Mouse (Mus musculus) midbrain, embryonic 15.5 days (tissue): ENCODE data around the gene Rapgef5. TPM values are rescaled to one million over a fixed set of nuclear protein-coding genes. Genes with fewer than 3 reads are reported as not detected.

Source experiments
- ATAC-seq: fragments of 200-750 bp; cut with Nextera tagmentation; replicated peaks from 2 replicates; pipeline ENCODE4 v1.8.0; 2017; ENCODE audit warnings: moderate TSS enrichment
- H3K27ac ChIP-seq: fragments of 300-500 bp; sonication (generic); 2 replicates; pipeline ENCODE4 v1.5.1; 2015; ENCODE audit warnings: mild to moderate bottlenecking, inconsistent platforms
- H3K27me3 ChIP-seq: fragments of 300-500 bp; sonication (generic); replicated peaks from 2 replicates; pipeline ENCODE4 v1.6.1; 2015; ENCODE audit warnings: inconsistent platforms
- H3K36me3 ChIP-seq: fragments of 300-500 bp; sonication (generic); replicated peaks from 2 replicates; pipeline ENCODE4 v1.6.1; 2015; ENCODE audit warnings: inconsistent platforms
- H3K4me1 ChIP-seq: fragments of 300-500 bp; sonication (generic); 2 replicates; pipeline ENCODE4 v1.6.1; 2015; ENCODE audit warnings: inconsistent platforms
- H3K4me2 ChIP-seq: fragments of 300-500 bp; sonication (generic); 2 replicates; pipeline ENCODE4 v1.6.1; 2015; ENCODE audit warnings: inconsistent platforms, mild to moderate bottlenecking, moderate library complexity
- H3K4me3 ChIP-seq: fragments of 300-500 bp; sonication (generic); 2 replicates; pipeline ENCODE4 v1.5.1; 2015; ENCODE audit warnings: mild to moderate bottlenecking, inconsistent platforms
- H3K9ac ChIP-seq: fragments of 300-500 bp; sonication (generic); 2 replicates; pipeline ENCODE4 v1.6.1; 2015; ENCODE audit warnings: mild to moderate bottlenecking, inconsistent platforms
- H3K9me3 ChIP-seq: fragments of 300-500 bp; sonication (generic); 2 replicates; pipeline ENCODE4 v1.6.1; 2016; ENCODE audit warnings: inconsistent platforms
- WGBS: fragments of 180-500 bp; shearing (Covaris S2); methylation state at CpG from one replicate; pipeline ENCODE4 v1.1.7; 2015; ENCODE audit warnings: mixed read lengths; 5-methylcytosine and 5-hydroxymethylcytosine counted together
- polyA plus RNA-seq: library from polyadenylated mRNA; unstranded; fragments of >200 nt; fragmentation: Nextera tagmentation; extraction: Ambion mirVana; gene quantifications from 2 replicates; pipeline ENCODE4 v1.2.1, GENCODE M21; 2015

The Rapgef5 gene
- polyA plus RNA-seq, 1 experiment from 2014 or later, result 46.3 TPM

- no peak for ATAC-seq
- Histone ChIP-seq H3K27me3 (no peaks in the 10 kb centered on the region), H3K9ac (no peak overlapping the region), H3K4me3 (no peak overlapping the region), H3K27ac (no peak overlapping the region), H3K4me2 (no peak overlapping the region), H3K36me3 (no peaks in the 10 kb centered on the region), H3K9me3 (no peaks in the 10 kb centered on the region), H3K4me1 (peaks cover 21% of the 10 kb centered on the region)
- WGBS, result 88% methylated on average over 3 of the region's 3 CpGs
These were observed 189.0 kb downstream of the Rapgef5 start for GRCm38 (mm10) chr12:117705308-117705707.

DNA sequence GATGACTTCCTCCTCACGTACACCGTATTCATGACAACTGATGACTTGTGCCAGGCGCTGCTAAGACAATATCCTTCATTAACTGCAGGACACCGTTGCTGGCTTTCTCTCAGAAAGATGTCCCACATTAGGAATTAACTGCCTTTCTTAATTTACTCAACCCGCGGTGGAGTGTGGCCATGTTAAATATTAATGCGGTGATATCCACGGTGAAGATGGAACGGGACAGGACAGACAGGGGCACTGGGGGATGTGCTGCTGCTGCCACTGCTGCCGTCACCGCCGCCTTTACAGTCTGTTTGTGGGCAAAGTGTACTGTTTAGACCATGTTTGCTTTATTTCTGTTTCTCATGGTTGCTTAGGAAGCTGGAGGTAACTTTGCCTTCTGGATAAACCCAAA, 193.0 kb downstream of the Rapgef5 start:
- H3K9ac ChIP-seq, result no peak overlapping the region; the same call in 1 of the 2 replicates

GRCm38 (mm10) chr12:117712474-117712873, 196.2 kb downstream of the Rapgef5 start:
- Histone ChIP-seq H3K4me2 (no peak overlapping the region), H3K27ac (0 out of 2 replicates have a peak overlapping the region, but pooled peaks have one; percentile 38), H3K4me1 (peaks cover 18% of the 10 kb centered on the region), H3K36me3 (no peaks in the 10 kb centered on the region), H3K9me3 (no peaks in the 10 kb centered on the region), H3K4me3 (no peak overlapping the region), H3K9ac (no peak overlapping the region), H3K27me3 (no peaks in the 10 kb centered on the region)
- 92% methylated on average over 6 of the region's 6 CpGs for WGBS
- ATAC-seq, result no peak

More for the DNA sequence above, 193.0 kb downstream of the Rapgef5 start:
- no peak overlapping the region for H3K4me3 ChIP-seq
- peak overlapping the region; percentile 6; the same call in 1 of the 2 replicates for H3K4me2 ChIP-seq
- H3K9me3 ChIP-seq, result no peaks in the 10 kb centered on the region
- H3K36me3 ChIP-seq, result no peaks in the 10 kb centered on the region
- peak overlapping the region; percentile 58; the same call in 1 of the 2 replicates for H3K27ac ChIP-seq
- 0 out of 2 replicates have a peak, but pooled peaks have one; percentile 44 for ATAC-seq
- H3K27me3 ChIP-seq, result no peaks in the 10 kb centered on the region
- WGBS, result 38% methylated on average over 12 of the region's 12 CpGs
- H3K4me1 ChIP-seq, result peaks cover 14% of the 10 kb centered on the region

DNA sequence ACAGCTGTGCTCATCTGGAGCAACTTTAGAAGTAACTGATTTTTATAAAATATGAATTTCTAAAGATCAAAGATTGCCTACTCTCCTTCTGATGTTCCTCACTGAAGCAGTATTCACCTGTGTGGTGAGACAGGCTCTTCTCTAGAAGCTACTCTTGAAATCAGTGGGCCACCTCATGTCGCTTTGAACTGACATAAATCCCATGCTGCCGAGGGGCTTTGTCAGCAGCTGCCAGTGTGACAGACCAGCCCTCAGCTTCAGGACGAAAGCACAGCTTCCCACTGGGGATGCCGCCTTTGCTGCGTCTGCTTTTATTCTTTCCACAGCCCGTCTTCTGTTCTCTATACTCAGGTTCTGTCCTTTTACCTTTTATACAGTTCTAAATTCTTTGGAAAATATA, 197.3 kb downstream of the Rapgef5 start:
- Histone ChIP-seq H3K4me2 (no peak overlapping the region), H3K36me3 (no peaks in the 10 kb centered on the region), H3K27ac (peak overlapping the region; percentile 61; the same call in 1 of the 2 replicates), H3K4me1 (peaks cover 18% of the 10 kb centered on the region), H3K4me3 (no peak overlapping the region), H3K9ac (no peak overlapping the region), H3K9me3 (no peaks in the 10 kb centered on the region), H3K27me3 (no peaks in the 10 kb centered on the region)
- ATAC-seq, result peak; percentile 76
- WGBS, result 18% methylated on average over 6 of the region's 6 CpGs

DNA sequence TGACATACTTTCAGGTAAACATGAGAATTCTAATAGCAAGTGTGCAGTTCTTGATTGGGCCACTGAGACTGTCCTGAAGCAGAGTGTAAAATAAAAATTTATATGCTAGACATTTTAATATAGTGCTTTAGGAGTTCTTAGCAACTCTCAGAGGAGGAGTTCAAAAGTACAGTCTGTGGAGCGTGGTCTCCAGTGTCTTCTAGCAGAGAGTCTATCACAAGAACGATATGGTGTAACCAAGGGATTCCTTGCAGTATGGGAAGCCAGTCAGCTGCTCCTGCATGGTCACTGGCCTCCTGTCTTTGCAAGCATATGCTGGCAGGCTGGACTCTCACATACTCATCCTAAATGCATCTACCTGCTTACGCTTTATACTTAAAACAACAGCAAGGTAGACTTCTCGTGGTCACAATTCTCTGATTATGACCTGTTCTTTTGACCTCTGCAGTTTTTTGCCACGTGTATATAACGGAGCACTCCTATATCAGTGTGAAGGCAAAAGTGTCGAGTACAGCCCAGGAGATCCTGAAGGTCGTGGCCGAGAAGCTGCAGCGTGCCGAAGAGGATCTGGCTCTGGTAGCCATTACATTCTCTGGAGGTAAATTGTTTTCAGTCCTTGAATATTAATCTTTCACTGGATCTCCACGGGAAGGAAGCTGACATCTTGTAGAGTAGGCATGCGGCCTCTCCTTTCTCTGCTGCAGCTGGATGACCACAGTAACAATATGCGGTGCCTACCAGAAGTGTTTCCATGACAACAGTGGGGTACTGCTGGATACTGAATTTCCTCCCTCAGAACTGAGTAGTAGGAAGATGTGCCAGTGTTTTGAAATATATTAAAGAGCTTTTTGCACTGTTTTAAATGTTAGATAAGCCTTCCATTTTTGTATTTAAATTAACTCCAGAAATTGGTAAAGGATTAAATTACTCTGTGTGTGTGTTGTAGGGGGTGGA, 204.8 kb downstream of the Rapgef5 start:
- Histone ChIP-seq H3K27me3 (no peaks in the 10 kb centered on the region), H3K4me3 (no peak overlapping the region), H3K9me3 (no peaks in the 10 kb centered on the region), H3K4me1 (peaks cover 15% of the 10 kb centered on the region), H3K9ac (no peak overlapping the region), H3K36me3 (peaks cover 7% of the 10 kb centered on the region), H3K27ac (peak overlapping the region; percentile 68), H3K4me2 (no peak overlapping the region)
- WGBS, result 35% methylated on average over 14 of the region's 14 CpGs
- peak; percentile 92 for ATAC-seq

- Histone ChIP-seq H3K4me3 (no peak overlapping the region), H3K27me3 (no peaks in the 10 kb centered on the region), H3K4me1 (peaks cover 15% of the 10 kb centered on the region), H3K27ac (peak overlapping the region; percentile 68), H3K9me3 (no peaks in the 10 kb centered on the region), H3K36me3 (peaks cover 7% of the 10 kb centered on the region), H3K9ac (no peak overlapping the region), H3K4me2 (no peak overlapping the region)
- ATAC-seq, result peak; percentile 53
- 14% methylated on average over 6 of the region's 6 CpGs for WGBS
These were observed 205.5 kb downstream of the Rapgef5 start for GRCm38 (mm10) chr12:117721748-117722150.

GRCm38 (mm10) chr12:117725011-117725410, 208.7 kb downstream of the Rapgef5 start:
- Histone ChIP-seq H3K36me3 (no peaks in the 10 kb centered on the region), H3K4me1 (peaks cover 26% of the 10 kb centered on the region), H3K9me3 (no peaks in the 10 kb centered on the region), H3K27ac (no peak overlapping the region), H3K27me3 (no peaks in the 10 kb centered on the region), H3K4me3 (no peak overlapping the region), H3K4me2 (no peak overlapping the region), H3K9ac (no peak overlapping the region)
- 95% methylated on average over 4 of the region's 4 CpGs for WGBS
- ATAC-seq, result no peak

GRCm38 (mm10) chr12:117727481-117728177, 211.3 kb downstream of the Rapgef5 start:
- peak overlapping the region; percentile 34; the same call in 1 of the 2 replicates for H3K27ac ChIP-seq
- no peak overlapping the region for H3K4me2 ChIP-seq
- no peak overlapping the region for H3K4me3 ChIP-seq
- H3K4me1 ChIP-seq, result peaks cover 11% of the 10 kb centered on the region
- no peaks in the 10 kb centered on the region for H3K9me3 ChIP-seq
- ATAC-seq, result peak; percentile 22; the same call in 1 of the 2 replicates
- H3K36me3 ChIP-seq, result no peaks in the 10 kb centered on the region
- no peak overlapping the region for H3K9ac ChIP-seq
- H3K27me3 ChIP-seq, result no peaks in the 10 kb centered on the region
- 79% methylated on average over 8 of the region's 8 CpGs for WGBS

DNA sequence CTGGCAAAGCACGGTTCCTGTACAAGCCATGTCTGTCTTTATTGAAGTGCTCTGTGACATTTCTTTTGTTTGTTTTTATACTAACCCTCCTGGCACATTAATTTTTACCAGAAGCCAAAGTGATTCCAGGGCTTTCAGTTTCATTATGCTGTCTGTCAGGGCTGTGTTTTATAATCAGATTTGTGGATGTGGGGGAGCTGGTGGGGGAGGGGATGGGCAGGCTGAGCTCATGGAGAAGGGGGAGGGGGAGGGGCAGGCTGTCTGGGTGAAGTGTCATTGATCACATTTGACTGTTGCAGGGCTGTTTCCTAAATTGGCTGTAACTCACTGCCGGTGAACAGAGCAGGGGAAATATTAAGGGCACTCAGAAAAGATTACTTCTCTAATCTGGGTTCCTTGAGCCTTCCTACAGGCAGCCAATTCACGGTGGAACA, 211.9 kb downstream of the Rapgef5 start:
- Histone ChIP-seq H3K9me3 (no peaks in the 10 kb centered on the region), H3K36me3 (no peaks in the 10 kb centered on the region), H3K27me3 (no peaks in the 10 kb centered on the region), H3K27ac (peak overlapping the region; percentile 34), H3K9ac (no peak overlapping the region), H3K4me1 (peaks cover 11% of the 10 kb centered on the region), H3K4me3 (no peak overlapping the region), H3K4me2 (no peak overlapping the region)
- peak; percentile 62 for ATAC-seq
- 15% methylated on average over 3 of the region's 3 CpGs for WGBS

GRCm38 (mm10) chr12:117733611-117734010, 217.3 kb downstream of the Rapgef5 start:
- Histone ChIP-seq H3K4me1 (peaks cover 27% of the 10 kb centered on the region), H3K27me3 (no peaks in the 10 kb centered on the region), H3K4me3 (no peak overlapping the region), H3K9me3 (no peaks in the 10 kb centered on the region), H3K36me3 (no peaks in the 10 kb centered on the region), H3K9ac (no peak overlapping the region), H3K27ac (no peak overlapping the region), H3K4me2 (no peak overlapping the region)
- ATAC-seq, result no peak

DNA sequence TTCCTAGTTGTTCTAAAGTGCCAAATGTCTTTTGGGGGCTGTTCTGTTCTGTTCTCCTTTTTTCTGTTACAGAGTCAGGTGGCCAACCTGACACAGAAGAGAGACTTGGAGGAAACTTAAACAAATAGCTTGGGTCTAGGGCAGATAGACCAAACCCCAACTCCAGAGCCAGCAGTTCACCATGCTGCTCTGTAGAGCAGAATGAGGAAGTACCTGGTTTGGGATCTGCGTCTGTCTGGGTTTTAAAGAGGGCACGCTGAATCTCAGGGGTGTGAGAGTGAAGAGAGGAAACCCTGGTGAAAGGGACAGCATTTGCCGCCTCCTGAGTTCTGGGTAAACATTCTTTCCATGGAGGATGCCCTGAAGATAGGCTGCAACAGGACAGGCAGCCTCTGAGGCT, 219.9 kb downstream of the Rapgef5 start:
- WGBS, result 90% methylated on average over 3 of the region's 3 CpGs
- Histone ChIP-seq H3K27me3 (no peaks in the 10 kb centered on the region), H3K9me3 (no peaks in the 10 kb centered on the region), H3K4me2 (no peak overlapping the region), H3K36me3 (no peaks in the 10 kb centered on the region), H3K4me1 (peaks cover 24% of the 10 kb centered on the region), H3K9ac (no peak overlapping the region), H3K4me3 (no peak overlapping the region), H3K27ac (peak overlapping the region; percentile 65)
- no peak for ATAC-seq

DNA sequence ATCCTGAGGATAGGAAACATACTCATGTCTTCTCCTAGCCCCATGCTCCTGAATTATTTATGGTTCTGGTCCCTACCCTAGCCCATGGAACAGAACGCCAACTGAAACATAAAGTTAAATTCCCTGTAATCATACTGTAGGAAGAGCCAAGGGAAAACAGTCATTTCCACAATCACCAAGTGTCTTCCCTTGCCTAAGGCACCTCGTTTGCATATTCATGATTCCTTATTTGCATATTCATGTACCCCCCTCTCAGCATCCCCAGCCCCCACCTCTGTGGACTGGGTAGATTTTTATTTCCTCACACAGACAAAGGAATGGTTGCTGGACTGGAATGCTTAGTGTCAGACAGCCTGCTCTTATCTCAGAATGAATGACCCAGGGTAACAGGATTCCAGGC, 220.6 kb downstream of the Rapgef5 start:
- peak overlapping the region; percentile 65 for H3K27ac ChIP-seq
- H3K36me3 ChIP-seq, result no peaks in the 10 kb centered on the region
- no peak overlapping the region for H3K4me3 ChIP-seq
- H3K9me3 ChIP-seq, result no peaks in the 10 kb centered on the region
- no peak overlapping the region for H3K4me2 ChIP-seq
- H3K4me1 ChIP-seq, result peaks cover 24% of the 10 kb centered on the region
- 17% methylated on average over 2 of the region's 2 CpGs for WGBS
- H3K27me3 ChIP-seq, result no peaks in the 10 kb centered on the region
- no peak overlapping the region for H3K9ac ChIP-seq
- ATAC-seq, result peak; percentile 90
